Mouse (Mus musculus): ENCODE measurements around the gene Mfsd11.

DNA sequence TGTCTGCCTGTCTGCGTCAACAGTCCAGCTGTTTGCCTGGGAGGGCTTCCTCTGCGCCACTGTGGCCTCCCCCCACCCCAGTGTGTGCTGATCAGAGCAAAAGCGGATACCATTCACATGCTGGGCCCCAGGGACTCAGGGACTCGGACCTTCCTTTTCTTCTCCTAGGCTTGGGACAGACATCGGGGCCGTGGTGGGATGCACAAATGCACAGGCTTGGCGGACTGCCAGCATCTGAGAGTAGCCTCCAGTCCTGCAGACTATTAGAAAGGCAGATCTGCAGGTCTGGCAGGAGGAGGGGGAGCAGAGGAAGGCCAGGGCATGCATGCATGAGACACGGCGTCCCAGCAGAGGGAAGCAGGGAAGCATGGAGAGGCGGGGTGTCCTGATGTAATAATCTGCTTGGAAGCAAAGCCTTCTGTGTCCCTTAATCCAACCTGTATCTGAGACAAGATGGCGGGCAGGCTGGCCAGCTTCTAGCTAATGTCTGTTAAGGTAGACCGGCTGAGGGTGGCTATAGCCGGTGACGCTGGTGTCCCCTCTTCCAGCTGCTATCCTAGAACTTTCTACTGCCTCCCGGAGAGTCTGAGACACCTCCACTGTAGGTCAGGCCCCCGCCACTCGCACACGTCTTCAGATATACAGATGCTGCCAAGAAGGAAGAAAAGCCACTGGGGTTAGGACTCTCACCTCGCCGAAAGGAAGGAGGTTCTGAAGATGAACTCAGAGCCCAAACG, 39.3 kb upstream of the Mfsd11 start:
- TF ChIP-seq GATA1 (IDR thresholded peaks at IDR 0.05; ENCODE audit: borderline replicate concordance, low read length) (no peak), FLI1 (IDR thresholded peaks at IDR 0.05; ENCODE audit: low read length) (no peak)
